Mouse (Mus musculus) Patski (cell line): ENCODE results near the gene Abhd13. TPM values are rescaled to one million over a fixed set of nuclear protein-coding genes. Genes with fewer than 3 reads are reported as not detected.

Source experiments
- ATAC-seq: fragments of 100-300 bp; one replicate; pipeline ENCODE4 v1.8.0; 2021
- CTCF ChIA-PET: fragments of 350-600 bp; sonication (Branson Sonifier 250); formaldehyde crosslinking; loops from one replicate; lab custom pipeline; 2022; ENCODE audit warnings: inconsistent platforms; lab: Charles Lee
- POLR2A ChIA-PET: fragments of 350-600 bp; sonication (Branson Sonifier 250); formaldehyde crosslinking; loops from one replicate; lab custom pipeline; 2022; ENCODE audit warnings: antibody characterized with exemption, inconsistent platforms; lab: Charles Lee
- DNase-seq: peaks from one replicate; pipeline ENCODE4 v3.0.0-alpha.2; 2011; ENCODE audit warnings: low read depth, low spot score
- H3K27me3 ChIP-seq: fragments of 371-371 bp; one replicate; pipeline ENCODE4 v1.5.1; 2021
- CTCF ChIP-seq: fragments of 100-300 bp; IDR thresholded peaks from one replicate; pipeline ENCODE4 v1.5.1; 2021
- in situ Hi-C: fragments of 300-500 bp; cut with MboI; formaldehyde crosslinking; loops from 3 replicates; pipeline ENCODE4 v1.11.1; 2018; ENCODE audit warnings: low pct_unique_long_range_greater_than_20kb, mixed read lengths
- polyA plus RNA-seq: library from polyadenylated mRNA; unstranded; gene quantifications from one replicate; pipeline ENCODE4 v1.2.3, GENCODE M21; 2021

Gene Abhd13
- polyA plus RNA-seq, result 23.0 TPM

DNA sequence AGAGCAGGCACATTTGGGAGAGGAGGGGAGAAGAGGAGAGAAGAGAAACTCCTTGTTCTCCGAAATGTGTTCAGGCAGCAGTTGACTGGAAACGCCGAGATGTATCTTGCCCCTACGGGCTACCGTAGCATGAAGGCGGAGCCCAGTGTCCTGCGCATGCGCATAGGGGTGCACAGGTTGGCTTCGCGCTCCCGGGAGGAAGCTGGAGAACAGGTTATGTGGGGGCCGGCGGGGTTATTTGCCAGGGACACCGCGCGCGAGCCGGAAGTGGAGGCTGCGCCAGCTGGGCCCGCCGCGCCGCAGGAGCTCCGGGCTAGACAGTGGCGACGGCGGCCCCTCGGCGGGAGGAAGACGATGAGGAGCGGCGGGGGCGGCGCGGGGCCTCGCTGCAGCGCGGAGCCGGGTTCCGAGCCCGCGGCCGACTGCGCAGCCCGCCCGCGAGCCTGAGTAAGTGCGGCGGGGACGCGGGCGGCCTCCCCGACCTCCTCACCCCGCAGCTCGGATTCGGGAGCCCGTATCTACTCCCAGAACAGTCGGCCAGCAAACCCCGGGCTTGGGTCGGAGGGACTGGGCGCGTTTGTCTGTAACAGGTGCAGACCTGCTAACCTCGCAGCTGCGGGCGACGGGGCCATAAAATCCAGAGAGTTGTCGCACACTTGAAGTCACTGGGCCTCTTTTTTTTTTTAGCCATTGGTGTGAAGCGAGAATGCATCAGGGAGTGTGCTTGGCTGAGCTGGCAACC lies at the start of gene Abhd13, which contains the start of gene Lig4:
TSS of gene Abhd13 (plus strand) at position 135 of the 742 bp plus-strand sequence.
TSS of gene Lig4 (minus strand) at position 114 of the 742 bp plus-strand sequence.
- ChIA-PET POLR2A (interaction anchor here (0.7 kb wide), 1 partner anchor 539 kb away, joined by 3 read pairs; no protein-coding TSS in a partner anchor), CTCF (interaction anchor here (0.6 to 3.6 kb wide), 4 partner anchors 37 to 425 kb away, joined by 3 to 12 read pairs (median 3); no protein-coding TSS in a partner anchor)
- no peak for TF ChIP-seq CTCF
- in situ Hi-C loops, result loop anchor here (5.0 to 10.0 kb wide), 2 partner anchors 327 to 425 kb away; no protein-coding TSS in a partner anchor
- DNase-seq (peak; percentile 93), ATAC-seq (peak; percentile 41)
- H3K27me3 ChIP-seq, result no peaks in the 10 kb centered on the region

DNA sequence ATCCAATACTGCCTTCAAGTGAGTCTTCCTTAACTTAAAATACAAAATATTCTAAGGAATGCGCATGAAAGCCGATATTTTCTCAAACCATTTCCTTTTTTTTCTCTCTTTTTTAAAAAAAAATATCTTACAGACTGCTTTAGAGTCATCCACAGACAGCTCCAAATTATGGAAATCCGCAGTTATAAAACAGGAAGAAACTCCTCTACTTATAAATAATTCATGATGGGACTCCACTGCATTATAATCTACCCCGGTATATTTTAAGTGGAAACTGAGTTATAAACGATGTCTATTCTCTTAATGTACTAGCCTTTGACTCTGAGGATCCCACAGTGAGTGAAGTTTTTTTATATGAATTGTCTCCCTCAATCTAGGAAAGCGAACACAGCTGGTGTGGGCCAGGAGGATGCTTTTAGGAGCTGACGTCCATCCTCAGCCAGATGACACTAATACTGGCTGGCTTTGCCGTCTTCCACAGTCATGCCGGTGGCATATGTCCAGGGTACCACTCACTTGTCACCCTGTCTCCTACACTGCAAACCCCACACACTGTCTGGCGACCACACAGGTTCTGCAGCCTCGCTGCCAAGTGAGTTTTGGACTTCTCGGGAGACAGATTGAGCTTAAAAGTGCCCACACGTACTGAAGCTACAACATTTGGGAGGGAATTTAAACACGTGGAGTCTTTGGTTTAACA lies 47.6 kb upstream of the Abhd13 start:
- in situ Hi-C loops, result loop anchor here (5.0 to 10.0 kb wide), 2 partner anchors 585 to 698 kb away; no protein-coding TSS in a partner anchor
- no peak for TF ChIP-seq CTCF
- DNase-seq (no peak), ATAC-seq (no peak)
- ChIA-PET CTCF (no interaction called here), POLR2A (no interaction called here)
- H3K27me3 ChIP-seq, result peaks cover 44% of the 10 kb centered on the region

DNA sequence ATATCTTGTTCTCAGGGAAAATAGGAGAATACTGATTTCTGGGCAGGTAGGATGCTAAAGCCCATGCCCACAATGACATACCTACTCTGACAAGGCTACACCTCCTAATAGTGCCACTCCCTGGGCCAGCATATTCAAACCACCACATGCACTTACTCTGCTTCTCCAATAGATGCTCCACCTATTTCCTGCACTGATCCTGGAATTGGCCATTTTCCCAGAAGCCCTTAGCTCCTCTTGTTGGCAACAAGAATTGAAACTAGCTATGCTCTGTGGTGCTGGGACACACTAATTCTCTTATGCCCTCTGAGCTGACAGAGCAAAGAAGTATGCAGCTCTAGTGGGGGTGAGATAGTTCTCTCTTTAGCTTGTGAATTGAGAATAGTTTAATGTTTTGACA lies 44.8 kb upstream of the Abhd13 start:
- POLR2A ChIA-PET, result no interaction called here
- no peak for TF ChIP-seq CTCF
- H3K27me3 ChIP-seq, result peaks cover 36% of the 10 kb centered on the region
- in situ Hi-C loops, result loop anchor here (5.0 to 10.0 kb wide), 2 partner anchors 588 to 700 kb away; no protein-coding TSS in a partner anchor
- CTCF ChIA-PET, result interaction anchor here (2.2 kb wide), 1 partner anchor 10 kb away, joined by 5 read pairs; no protein-coding TSS in a partner anchor
- DNase-seq (no peak), ATAC-seq (no peak)

DNA sequence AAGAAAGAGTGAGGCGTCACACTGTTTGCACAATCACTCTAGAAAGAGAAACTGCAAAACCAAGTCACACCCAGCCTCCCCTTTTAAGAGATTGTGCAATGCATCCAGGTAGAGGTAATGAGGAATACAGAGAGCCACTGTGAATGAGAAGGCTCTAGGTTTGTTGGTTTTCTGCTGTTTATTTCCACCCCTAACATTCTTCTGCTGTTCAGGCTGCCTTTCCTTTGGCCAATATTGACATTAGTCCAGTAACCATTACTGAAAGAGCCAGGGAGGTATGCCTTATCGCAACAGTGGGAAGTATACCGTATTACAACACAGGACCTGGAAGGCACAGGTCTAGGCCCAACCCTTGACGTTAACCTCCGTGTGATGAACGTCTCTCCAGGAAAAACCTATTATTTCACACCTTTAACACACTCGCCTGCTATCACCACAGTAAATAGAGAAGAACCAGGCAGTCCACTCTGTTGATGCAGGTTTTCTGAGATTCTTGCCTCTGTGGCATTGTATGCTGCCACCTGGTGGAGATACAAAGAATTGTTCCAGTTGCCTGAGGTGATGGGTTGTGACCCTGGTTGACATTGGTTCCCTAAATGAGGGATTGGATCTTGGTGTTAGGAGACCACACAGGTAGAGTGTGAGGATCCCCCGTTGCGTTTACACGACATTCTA lies 42.5 kb upstream of the Abhd13 start:
- DNase-seq, result no peak

DNA sequence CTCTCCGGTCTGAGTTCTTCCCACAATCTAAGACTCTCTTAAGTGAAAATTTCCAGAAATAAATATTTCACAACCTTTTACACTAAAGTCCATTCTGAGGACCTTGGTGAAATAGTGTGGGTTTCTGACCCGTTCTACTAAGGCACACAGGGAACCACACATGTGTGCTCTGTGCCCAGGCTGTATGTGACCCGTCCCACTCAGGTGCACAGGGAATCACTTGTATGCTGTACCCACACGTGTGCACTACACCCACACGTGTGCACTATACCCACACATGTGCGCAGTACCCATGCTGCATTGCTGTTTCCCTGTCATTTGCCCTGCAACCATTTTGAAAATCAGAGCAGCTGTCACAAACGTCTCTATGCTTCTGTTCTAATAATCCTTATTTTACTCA lies 41.9 kb upstream of the Abhd13 start:
- DNase-seq (no peak), ATAC-seq (no peak)
- POLR2A ChIA-PET, result no interaction called here
- in situ Hi-C loops, result loop anchor here (10.0 kb wide), 1 partner anchor 591 kb away; no protein-coding TSS in a partner anchor
- peak; percentile 5 for TF ChIP-seq CTCF
- CTCF ChIA-PET, result interaction anchor here (1.4 kb wide), 1 partner anchor 702 kb away, joined by 3 read pairs; no protein-coding TSS in a partner anchor
- H3K27me3 ChIP-seq, result peaks cover 31% of the 10 kb centered on the region

More for the DNA sequence above, 42.5 kb upstream of the Abhd13 start:
- ChIA-PET POLR2A (no interaction called here), CTCF (interaction anchor here (0.8 to 2.2 kb wide), 3 partner anchors 7 to 702 kb away, joined by 3 to 5 read pairs (median 3); no protein-coding TSS in a partner anchor)
- in situ Hi-C loops, result loop anchor here (5.0 to 10.0 kb wide), 2 partner anchors 590 to 703 kb away; no protein-coding TSS in a partner anchor
- H3K27me3 ChIP-seq, result peaks cover 31% of the 10 kb centered on the region
- TF ChIP-seq CTCF, result peak; percentile 81
- ATAC-seq, result no peak

DNA sequence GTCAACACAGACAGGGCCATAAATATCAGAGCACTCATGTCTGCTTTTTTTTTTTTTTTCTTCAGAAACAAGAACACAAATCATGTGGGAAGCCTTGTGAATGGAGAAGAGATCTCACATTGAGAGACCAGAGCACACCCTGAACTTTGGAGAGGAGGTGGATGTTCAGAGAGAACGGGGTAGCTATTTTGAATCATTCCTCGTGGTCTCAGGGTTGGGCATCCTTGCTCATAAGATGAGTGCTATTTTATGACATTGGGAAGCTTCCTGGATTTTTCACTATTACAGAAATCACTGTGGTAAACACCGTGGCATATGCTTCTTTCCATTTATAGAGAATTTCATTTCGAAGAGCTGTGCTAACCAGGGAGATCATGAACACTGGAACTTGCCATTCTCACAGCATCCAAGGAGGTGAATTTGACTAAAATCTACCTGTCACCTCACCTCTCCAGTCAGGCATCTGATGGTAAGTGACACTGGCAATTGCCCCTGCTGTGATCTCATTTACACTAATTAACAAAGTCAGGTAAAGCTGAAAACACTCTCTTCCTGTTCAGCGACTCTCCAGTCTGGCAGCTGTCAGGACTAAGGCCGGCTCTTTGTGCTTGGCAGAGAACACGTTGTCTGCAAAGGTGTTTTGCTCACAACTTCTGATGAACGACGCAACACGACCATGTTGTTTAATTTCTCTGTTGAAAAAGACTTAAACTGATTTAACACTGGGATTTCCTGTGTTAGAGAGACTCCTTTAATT lies 28.2 kb upstream of the Abhd13 start:
- in situ Hi-C loops, result no loop called here
- ATAC-seq, result no peak
- H3K27me3 ChIP-seq, result peaks cover 27% of the 10 kb centered on the region
- DNase-seq, result no peak
- POLR2A ChIA-PET, result interaction anchor here (0.7 kb wide), 1 partner anchor 71 kb away, joined by 4 read pairs; no protein-coding TSS in a partner anchor
- CTCF ChIA-PET, result no interaction called here
- no peak for TF ChIP-seq CTCF

DNA sequence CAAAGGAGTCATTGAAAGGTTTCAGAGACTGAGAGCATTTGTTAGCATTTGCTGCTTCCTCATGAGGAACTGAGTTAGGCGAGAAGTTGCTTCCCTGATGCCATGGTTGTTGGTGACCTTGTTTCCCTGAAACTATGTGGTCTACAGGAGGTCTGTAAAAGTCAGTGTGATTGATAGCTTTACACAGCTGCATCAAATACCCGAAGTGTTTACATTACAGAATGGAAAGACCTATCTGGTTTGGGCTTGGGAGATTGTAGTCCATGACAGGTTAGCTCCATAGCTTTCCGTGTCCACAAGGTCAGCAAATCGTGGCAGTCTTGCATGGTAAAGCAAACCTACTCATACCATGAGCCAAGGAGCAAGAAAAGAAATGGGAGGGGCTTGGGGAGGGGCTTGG lies 19.2 kb upstream of the Abhd13 start:
- ChIA-PET POLR2A (no interaction called here), CTCF (no interaction called here)
- no peaks in the 10 kb centered on the region for H3K27me3 ChIP-seq
- no peak for TF ChIP-seq CTCF
- in situ Hi-C loops, result no loop called here
- DNase-seq (no peak), ATAC-seq (no peak)

DNA sequence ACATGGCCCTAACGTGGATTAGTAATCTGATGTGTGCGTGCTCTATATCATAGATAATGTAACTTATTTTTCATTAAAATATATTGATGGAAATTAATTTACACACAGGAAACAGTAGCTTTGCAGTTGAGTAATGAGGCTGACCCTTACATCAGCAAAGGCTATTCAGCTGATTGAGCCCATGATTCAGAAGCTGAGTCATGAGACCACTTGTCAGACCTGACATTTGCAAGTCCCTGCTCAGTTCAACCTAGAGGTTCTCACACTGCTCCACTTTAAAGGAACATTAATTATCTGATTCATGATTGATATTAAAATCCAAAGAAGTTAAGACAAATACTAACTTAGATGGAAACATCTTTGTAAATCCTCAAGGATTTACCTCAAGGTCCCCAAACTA lies 17.6 kb upstream of the Abhd13 start:
- no peak for TF ChIP-seq CTCF
- H3K27me3 ChIP-seq, result no peaks in the 10 kb centered on the region
- DNase-seq (peak; percentile 37), ATAC-seq (peak; percentile 60)
- POLR2A ChIA-PET, result no interaction called here
- CTCF ChIA-PET, result no interaction called here
- in situ Hi-C loops, result no loop called here

DNA sequence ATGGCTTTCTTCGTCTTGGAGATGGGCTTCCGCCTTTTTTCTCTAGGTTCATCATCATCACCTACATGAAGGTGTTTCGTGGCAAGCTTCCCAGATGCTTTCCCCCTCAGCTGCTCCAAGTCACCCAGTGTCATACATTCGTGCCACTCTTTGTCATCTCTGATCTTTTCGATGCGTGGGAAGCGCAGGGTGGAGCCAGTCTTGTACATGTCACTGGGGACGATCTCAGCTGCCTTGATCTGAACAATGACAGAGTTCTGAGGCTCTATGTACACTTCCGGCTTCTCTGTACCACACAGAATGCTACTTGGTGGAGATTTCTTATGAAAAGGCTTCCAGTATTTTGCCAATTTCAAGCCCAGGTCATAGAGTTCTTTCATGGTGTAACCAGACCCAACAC lies 5.6 kb upstream of the Abhd13 start:
- no peak for TF ChIP-seq CTCF
- POLR2A ChIA-PET, result no interaction called here
- in situ Hi-C loops, result loop anchor here (10.0 kb wide), 1 partner anchor 333 kb away; no protein-coding TSS in a partner anchor
- ATAC-seq, result no peak
- no peaks in the 10 kb centered on the region for H3K27me3 ChIP-seq
- DNase-seq, result no peak
- CTCF ChIA-PET, result no interaction called here
